Comparison of ENCODE assay signal across 18 mouse cellular contexts in the genomic region with DNA sequence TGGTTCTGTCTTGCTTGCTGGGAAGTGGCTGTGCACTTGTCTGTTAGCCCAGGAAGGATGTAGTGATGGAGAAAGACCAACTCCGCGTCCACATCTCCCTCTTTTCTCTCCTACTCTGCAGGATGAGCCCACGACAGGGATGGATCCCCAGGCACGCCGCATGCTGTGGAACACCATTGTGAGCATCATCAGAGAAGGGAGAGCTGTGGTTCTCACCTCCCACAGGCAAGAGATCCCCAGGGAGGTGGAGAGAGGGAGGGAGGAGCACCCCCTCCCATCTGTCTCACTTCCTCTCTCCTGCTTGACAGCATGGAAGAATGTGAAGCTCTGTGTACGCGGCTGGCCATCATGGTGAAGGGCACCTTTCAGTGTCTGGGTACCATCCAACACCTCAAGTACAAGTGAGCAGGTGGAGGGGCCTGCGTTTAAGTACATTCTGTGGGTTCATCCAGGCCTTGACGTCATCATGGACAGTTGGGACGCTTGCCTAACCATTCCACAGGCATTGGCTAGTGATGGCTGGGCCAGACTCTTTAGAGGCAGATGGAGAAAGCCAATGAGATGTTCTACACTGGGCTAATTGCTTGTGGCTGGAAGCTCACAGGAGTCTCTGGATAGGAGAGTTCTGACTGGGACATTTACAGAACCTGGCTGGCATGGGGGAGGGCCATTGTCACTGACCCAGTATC.
DNase-seq lines count a peak whose midpoint lies in the region; ATAC-seq and TF ChIP-seq lines count a peak whose summit lies in the region.
"Had no signal": no experiment of that assay in that cellular context is flagged by ENCODE, and none has a peak within 500 bp of the region (broad histone marks: within the 10 kb centered on the region; RNA-seq: fewer than 3 reads in every experiment).

No protein-coding gene starts in this region.

- H3K4me1 ChIP-seq in liver, embryonic 12.5 days, result no peaks in the 10 kb centered on the region
- no peaks in the 10 kb centered on the region for H3K4me1 ChIP-seq in lung, postnatal 0 days (ENCODE audit: insufficient read depth, low read depth, low read length)
- H3K4me1 ChIP-seq: hindbrain, embryonic 10.5 days; limb, embryonic 12.5 days; neural tube, embryonic 15.5 days had no signal

- no peak overlapping the region for H3K27ac ChIP-seq in liver, embryonic 12.5 days
- H3K27ac ChIP-seq in lung, postnatal 0 days (ENCODE audit: low read length), result no peak overlapping the region
- H3K27ac ChIP-seq: heart, embryonic 13.5 days; hindbrain, embryonic 10.5 days; limb, embryonic 12.5 days; neural tube, embryonic 15.5 days had no signal

- 0 out of 2 replicates have a peak, but pooled peaks cover 6% of the 10 kb centered on the region for H3K27me3 ChIP-seq in liver, embryonic 12.5 days (replicated peaks)
- no peaks in the 10 kb centered on the region for H3K27me3 ChIP-seq in lung, postnatal 0 days (replicated peaks; ENCODE audit: insufficient read depth, low read length)
- H3K27me3 ChIP-seq: heart, embryonic 13.5 days; limb, embryonic 12.5 days; neural tube, embryonic 15.5 days had no signal

- intact Hi-C loops in left cerebral cortex, postnatal 14 days (cut with DNase I), result no loop called here

- WGBS in liver, embryonic 12.5 days (ENCODE audit: insufficient replicate concordance), result 74% methylated on average over 10 of the region's 10 CpGs
- WGBS in lung, postnatal 0 days, result 80% methylated on average over 10 of the region's 10 CpGs

- peak; percentile 32; the same call in 1 of the 2 replicates for ATAC-seq in liver, embryonic 12.5 days
- ATAC-seq in lung, postnatal 0 days, result no peak
- ATAC-seq: CD4-positive, CD25-positive, alpha-beta regulatory T cell, adult 4 months; forebrain, postnatal 0 days had no signal

- H3K4me2 ChIP-seq in liver, embryonic 12.5 days, result no peak overlapping the region
- no peak overlapping the region for H3K4me2 ChIP-seq in lung, postnatal 0 days (replicated peaks; ENCODE audit: low read depth, low read length)
- H3K4me2 ChIP-seq: heart, embryonic 13.5 days; limb, embryonic 12.5 days; midbrain, embryonic 11.5 days; neural tube, embryonic 15.5 days had no signal

- TF ChIP-seq CTCF in lung, postnatal 0 days (IDR thresholded peaks at IDR 0.05), result no peak

- no peaks in the 10 kb centered on the region for H3K9me3 ChIP-seq in liver, embryonic 12.5 days (replicated peaks)
- no peaks in the 10 kb centered on the region for H3K9me3 ChIP-seq in lung, postnatal 0 days (ENCODE audit: low read length)
- H3K9me3 ChIP-seq: heart, embryonic 13.5 days; hindbrain, embryonic 10.5 days; limb, embryonic 12.5 days; neural tube, embryonic 15.5 days had no signal

- DNase-seq in liver, result no peak
- peak; percentile 46 to 81 for DNase-seq in frontal cortex, adult 2 months (ENCODE audit: extremely low spot score in 1 of 2, low spot score in 1 of 2)
- peak; percentile 48 to 59 for DNase-seq in left cerebral cortex, postnatal 14 days (ENCODE audit: low spot score in 2 of 2)
- DNase-seq in lung, postnatal 4 days, result no peak
- no peak for DNase-seq in lung, postnatal 0 days (ENCODE audit: low spot score)
- no peak for DNase-seq in urinary bladder, postnatal 4 days (ENCODE audit: low spot score in 2 of 2)
- DNase-seq: adrenal gland, adult 8-10 months; forebrain, postnatal 0 days; kidney, adult 8-10 months; lung, postnatal 36 days; retina, postnatal 1 day had no signal

- no peaks in the 10 kb centered on the region for H3K36me3 ChIP-seq in liver, embryonic 12.5 days
- H3K36me3 ChIP-seq in lung, postnatal 0 days (ENCODE audit: insufficient read depth, low read length), result no peaks in the 10 kb centered on the region
- H3K36me3 ChIP-seq: heart, embryonic 13.5 days; hindbrain, embryonic 10.5 days; limb, embryonic 12.5 days; neural tube, embryonic 15.5 days had no signal

- no peak overlapping the region for H3K9ac ChIP-seq in liver, embryonic 12.5 days
- no peak overlapping the region for H3K9ac ChIP-seq in lung, postnatal 0 days (replicated peaks; ENCODE audit: low read depth)
- H3K9ac ChIP-seq: forebrain, postnatal 0 days; heart, embryonic 13.5 days; limb, embryonic 12.5 days; neural tube, embryonic 15.5 days had no signal

- no peak overlapping the region for H3K4me3 ChIP-seq in liver, embryonic 12.5 days
- no peak overlapping the region for H3K4me3 ChIP-seq in lung, postnatal 0 days (ENCODE audit: low read depth, low read length)
- H3K4me3 ChIP-seq: heart, embryonic 13.5 days; hindbrain, embryonic 10.5 days; limb, embryonic 12.5 days; neural tube, embryonic 15.5 days had no signal

- TF ChIP-seq EP300 in lung, postnatal 0 days (IDR thresholded peaks at IDR 0.05), result no peak

Comparison
In these comparisons a context has a peak if more than half of its experiments do, and no peak if none do; other contexts are left out.
1. DNase-seq: peak in frontal cortex, adult 2 months (2 of 2) and left cerebral cortex, postnatal 14 days (2 of 2); none in liver (single experiment), lung, postnatal 4 days (0 of 2), lung, postnatal 0 days (single experiment) and urinary bladder, postnatal 4 days (0 of 2).